Mouse (Mus musculus): ENCODE measurements around the gene Slc2a9. TPM values are rescaled to one million over a fixed set of nuclear protein-coding genes. Genes with fewer than 3 reads are reported as not detected.

Slc2a9 gene
- total RNA-seq (2021): 1 to 10 TPM; 1.3 to 2.1 TPM
- polyA plus RNA-seq (2012; rRNA removed): 2.3 and 2.8 TPM in 2 replicates
- long read RNA-seq: 0 reads

DNA sequence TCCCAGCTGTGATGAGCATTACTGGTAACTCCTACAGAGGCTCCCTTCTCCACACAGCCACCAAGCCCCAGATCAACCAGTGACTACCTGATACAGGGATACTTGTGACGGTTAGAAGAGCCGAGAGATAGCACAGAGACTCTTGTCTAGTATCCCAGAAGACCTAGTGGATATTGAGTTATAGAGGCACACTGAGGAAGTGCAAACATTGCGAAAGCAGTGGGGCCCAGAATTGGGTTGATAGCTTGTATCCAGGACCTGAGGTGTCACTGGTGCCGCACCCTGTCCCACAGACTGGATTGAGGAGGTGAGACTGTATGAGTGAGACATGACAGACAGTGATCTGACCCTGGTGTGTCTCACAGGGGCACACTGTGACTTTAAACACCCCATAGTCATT lies at the start of gene Slc2a9:
TSS of gene Slc2a9 (minus strand) at position 152 of the 400 bp plus-strand sequence.
- no peak for DNase-seq

DNA sequence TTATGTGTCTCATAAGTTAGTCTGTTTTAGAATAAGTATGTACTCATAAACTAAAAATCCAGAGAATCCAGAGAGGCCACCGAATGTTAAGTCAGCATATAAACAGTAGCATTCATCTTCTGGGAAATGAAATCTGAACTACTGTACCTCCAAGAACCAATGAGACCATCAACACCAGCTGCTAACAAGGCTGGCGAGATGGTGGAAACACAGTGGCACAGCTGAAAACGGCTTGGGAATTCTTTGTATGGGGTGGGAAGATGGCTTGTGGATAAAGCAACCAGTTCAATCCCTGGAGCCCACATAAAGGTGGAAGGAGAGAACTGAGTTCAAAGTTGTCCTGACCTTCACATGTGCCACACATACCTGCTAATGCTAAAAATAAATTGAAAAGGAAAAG lies 49.7 kb upstream of the Slc2a9 start:
- DNase-seq: no peak

DNA sequence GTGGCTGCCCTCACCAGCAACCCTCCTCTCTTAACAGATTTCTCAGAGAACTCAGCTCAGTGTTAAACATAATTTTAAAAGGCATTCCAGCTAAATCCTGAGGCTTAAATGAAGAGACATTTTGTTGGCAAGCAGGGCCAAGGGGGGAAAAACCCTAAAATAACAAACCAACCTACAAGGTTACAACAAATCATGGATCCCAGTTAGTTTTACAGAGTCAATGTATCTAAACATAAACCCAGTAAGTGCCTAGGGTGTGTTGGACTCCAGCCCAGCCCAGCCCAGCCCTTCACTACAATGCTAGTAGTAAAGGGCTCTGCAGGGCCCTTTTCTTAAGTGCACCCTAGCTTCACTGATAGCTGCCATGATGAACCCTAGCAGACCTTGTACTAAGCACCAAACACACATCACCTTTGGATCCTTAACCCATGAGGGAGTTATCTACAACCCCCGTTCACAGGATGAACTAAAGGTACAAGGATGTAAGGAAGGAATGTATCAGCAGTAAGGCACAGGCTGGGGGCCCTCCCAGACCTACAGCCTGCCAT lies 47.4 kb upstream of the Slc2a9 start:
- DNase-seq: no peak

DNA sequence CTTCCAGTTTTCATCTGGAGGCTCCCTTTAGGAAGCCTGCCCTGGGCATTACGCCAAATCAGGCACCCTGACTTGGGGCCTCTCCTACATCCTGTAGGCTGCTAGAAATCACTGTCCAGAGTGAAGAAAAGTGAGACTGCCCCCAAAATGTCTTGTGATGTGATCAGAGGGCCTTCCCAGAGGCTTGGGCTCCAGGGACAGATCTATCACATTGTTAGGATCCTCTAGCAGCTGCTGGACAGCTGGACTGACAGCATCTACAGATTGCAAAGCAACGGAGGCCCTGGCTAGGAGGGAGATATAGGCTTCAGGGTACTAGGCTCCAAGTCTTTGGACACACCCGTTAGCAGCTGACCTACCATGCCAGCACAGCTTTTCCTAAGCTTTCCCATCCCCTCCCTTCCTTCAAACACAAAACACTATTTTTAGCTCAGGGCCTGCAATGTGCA lies 46.5 kb upstream of the Slc2a9 start:
- DNase-seq: peak; percentile 16

DNA sequence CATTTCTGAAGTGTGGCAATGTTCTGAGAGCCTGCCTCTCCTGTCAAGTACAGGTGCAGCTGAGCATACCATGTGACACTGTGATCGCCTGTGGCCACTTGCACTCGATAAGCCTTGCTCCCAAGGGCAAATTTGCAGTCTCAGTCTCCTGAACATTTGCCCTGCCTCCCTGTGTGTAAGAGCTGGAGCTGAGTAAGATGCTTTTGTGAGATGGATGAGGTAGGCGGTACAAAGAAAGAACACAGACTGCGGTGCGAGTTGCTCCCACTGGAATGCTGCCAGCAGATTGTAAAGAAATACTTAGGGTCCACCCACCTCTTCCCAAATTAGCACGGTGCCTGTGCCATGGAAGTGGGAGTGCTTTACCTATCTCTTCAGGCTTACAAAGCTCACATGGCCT lies 44.4 kb upstream of the Slc2a9 start:
- no peak for DNase-seq

DNA sequence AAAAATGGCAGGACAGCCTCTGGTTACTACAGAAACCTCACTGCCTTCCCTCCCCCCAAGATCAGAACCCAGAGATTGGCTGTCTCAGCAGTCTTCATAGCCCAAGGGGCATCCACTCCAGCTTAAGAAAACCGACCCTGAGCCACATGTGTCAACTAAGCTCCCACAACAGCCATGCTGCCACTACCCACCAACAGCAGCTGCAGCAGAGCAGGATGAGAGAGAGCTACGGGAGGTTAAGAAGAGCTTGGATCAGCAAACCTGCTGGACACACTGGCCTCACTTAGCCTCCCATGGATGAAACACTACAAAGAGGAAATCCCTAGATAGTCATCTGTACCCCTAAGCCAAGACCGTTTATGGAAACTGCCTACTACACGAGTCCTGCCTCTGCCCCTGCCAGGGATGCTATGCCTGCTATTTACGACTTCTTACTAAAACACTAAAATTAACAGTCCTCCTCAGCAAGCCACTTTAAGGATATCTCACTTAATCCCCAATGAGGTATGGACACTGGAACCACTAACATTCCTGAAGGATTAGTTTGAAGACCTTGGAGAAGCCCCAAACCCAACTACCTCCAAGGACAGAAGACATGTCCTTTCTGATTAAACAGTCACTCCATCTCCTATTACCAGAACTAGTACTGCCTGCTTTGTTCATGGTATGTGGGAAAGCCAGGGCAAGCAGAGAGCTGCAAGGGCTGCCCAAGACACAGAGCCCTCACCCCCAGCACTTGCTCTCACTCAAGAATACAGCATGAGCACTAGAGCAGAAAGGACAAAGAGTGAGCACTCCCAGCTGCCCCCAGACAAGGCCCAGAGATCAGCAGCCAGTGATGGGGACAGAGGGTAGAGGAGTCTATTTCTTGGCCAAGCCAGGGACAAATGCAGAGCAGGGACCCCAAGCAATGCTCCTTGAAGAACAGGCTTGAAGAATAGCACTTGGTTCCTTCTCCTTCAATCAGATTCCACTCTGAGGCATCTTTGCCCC lies 41.8 kb upstream of the Slc2a9 start:
- no peak for DNase-seq

DNA sequence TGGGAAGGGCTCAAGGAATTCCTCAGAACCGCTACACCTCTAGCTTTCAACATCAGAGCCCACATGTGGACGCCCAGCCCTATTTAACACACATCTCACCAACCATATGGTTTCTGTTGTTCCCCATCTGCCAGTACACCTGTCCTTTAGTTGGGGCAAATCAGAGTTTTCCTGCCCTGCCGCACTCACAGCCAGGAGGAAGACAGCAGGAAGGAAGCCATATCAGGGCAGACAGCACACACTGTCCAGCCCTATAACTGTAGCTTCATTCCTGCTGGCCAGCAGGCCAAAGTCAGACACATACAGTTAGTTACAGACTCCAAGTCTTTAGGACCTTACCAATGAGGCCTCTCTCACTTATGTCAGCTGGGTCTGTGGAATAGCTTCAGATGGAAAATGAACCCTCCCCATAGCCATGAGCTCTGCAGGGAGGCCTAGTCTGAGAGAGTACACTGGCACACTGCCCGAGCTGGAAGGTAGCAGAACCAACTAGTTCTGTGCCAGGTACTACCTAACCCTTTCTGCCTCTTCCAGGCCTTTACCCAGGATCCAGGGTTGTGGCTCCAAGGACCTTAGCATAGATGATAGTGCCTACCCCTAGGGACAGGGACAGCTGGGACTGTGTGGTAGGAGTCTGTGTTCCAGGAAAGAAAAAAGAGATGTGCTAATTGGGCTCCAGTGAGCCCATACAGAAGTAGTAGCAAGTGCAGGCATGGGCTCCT lies 40.7 kb upstream of the Slc2a9 start:
- DNase-seq: peak; percentile 13

DNA sequence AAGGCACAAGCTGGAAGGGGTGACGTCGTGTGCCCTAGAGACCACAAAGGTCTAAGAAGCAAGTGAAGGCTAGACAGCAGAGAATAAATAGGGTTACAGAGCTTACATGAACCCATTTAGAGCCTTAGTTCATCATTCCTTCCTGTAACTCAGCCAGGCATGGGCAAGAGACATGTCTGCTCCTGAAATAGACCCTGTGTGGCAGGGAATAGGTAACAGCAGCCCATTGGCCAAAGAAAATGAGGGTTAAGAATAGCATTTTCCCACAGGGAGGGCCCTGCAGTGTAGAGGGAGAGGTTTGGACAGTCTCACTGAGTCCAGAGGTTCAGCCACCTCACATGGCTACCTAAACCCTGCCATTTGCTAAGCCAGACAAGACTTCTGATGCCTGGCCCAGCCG lies 38.8 kb upstream of the Slc2a9 start:
- DNase-seq: no peak

DNA sequence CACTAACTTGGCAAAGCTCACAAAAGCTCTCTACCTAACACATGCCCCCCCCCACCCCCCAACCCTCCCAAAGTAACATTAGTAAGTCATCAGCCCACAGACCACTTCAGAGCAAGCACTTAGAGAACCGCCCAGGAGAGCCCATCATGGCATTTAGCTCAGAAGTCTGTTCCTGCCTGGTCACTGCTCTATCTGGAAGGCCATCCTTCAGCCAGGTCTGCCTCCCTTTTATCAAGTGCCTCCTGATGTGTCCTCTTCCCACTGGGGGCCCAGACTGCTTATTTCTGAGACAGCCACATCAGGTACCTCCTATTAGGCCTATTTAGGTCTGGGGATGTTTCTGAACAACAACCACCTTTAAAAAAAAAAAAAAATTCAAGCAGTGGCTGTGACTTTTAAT lies 38.0 kb upstream of the Slc2a9 start:
- no peak for DNase-seq

DNA sequence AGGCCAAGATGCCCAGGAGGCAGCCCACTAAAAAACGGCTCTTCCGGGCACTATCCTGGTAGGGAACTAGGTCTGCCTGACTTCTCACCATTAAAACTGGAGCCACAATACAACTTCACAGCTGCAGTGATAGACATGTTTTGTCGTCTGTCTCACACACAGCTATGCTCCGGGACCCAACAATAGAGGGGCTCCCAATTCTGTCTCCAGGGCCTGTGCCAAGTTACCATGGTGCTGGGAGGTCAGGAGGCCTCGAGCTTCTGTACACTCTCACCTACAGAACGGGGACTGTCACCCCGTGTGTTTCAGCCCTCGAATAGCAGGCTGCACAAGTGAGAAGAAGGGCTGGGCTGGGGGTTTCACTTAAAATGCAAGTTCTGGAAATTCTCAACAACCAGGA lies 35.6 kb upstream of the Slc2a9 start:
- DNase-seq: no peak

DNA sequence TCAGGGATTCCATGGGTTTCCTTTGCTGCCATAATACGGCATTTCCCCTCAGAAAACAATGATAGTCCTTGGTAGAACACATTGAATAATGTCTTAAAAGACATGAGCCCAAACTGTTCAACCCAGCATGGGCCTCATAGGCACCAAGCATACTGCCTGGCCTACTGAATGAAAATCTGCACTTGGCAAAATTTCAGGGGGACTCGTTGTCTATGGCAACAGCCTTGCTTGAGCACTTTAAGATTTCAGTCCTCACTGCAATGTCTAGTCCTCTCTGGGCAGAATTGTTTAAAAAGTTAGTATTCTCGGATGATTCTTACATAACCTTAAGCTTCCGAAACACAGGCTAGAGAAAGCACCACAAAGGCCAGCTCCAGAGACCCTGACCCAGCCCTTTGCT lies 34.9 kb upstream of the Slc2a9 start:
- DNase-seq: no peak

DNA sequence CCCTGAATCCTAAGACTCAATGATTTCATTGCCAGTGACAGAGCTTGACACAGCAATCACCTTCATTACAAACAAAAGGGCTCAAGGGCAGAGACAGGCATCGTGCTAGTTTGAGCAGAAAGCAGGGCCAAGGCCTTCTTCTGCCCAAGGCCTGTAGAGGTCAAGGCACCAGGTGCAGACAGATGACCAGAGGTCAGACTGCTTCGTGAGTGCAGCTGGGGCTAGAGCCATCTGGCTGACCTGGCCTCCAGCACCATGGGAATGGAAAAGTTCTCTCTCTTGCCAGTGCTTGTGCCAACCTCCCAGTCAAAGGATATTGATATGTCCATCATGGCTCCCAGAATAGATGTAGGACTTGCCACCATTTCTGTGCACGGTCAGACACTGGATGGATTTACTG lies 33.9 kb upstream of the Slc2a9 start:
- DNase-seq: peak; percentile 27

DNA sequence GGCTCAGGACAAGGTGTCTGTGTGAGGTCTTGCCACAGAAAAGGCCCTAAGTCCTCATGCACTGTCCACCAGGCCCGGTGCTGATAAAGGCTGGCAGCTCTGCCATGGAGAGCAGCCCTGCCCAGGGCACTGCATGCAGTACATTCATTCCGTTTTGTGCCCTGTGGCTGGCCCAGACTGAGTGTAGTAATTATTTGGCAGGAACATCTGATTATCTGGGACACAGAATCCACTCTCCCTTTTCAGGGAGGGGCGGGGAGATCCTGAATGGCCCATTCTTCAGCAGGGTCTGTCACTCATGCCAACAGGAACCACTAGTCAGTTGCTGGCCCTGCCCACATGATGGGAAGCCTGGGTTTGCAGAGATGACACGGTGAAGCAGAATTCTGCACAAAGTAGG lies 29.1 kb upstream of the Slc2a9 start:
- DNase-seq: peak; percentile 17

DNA sequence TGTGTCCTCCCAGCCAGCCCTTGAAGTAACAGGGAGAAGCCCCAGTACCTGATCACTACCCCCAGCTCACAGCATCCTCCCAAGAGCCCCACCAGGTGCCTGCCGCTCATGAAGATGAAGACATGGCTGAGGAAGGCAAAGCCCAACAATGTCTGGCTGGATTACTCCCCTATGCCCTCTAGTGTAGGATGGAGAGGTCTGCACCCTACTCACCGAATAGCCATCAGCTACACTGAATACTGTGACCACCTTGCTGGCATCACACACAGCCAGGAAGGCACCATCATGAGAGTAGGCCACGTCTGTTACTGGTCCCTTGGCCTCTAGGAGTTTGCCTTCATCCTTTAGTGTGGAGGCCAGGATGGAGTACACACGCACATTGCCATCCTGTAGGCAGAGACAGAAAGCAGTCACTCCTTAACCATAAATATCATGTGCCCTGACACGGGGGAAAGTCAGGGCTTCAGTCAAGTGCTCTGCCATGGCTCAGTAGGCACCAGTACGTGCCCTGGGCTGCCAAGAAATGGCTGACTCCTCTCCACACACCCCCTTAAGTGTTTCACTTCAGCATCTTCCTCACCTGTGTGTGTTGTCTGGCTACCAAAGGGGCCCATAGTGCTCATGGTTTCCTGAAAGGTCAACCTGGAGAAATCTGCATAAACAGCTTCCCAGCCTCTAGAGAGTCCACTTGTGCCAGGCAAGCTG lies 26.9 kb upstream of the Slc2a9 start:
- DNase-seq: no peak

DNA sequence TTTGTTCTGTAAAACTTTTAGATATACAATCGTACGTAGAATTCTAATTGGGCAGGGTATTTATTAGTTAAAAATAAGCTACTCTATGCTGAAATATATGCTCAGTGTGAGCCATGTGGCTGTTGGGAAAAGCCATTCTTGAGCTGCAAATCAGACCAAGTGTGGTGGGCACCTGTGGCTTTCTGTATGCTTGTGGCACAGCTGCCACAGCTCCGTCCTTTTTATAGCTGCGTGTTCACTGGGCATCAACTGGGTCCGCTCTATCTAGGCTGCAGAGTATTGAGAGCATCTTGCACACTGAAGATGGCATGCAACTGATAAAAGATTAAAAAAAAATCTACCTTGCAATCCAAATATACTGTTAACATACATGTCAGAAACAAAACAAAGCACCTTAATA lies 20.0 kb upstream of the Slc2a9 start:
- no peak for DNase-seq

DNA sequence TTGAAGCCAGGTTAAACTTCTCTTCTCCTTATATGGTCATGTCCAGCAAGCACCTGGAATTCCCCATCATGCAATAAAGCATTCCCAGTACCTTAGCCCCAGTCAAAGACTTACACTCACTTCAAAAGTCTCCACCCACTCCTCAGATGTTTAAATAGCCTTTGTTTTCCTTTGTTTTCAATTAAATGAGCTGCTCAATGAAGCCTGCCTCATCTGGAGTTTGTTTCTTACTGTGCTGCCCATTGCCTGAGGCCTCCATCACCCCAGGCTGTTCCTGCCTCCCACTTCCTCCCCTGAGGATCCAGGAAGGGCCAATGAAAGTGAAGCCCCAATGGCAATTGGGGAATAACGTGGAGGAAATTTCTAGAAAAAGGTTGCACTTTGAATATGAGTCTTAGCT lies 17.9 kb upstream of the Slc2a9 start:
- no peak for DNase-seq

DNA sequence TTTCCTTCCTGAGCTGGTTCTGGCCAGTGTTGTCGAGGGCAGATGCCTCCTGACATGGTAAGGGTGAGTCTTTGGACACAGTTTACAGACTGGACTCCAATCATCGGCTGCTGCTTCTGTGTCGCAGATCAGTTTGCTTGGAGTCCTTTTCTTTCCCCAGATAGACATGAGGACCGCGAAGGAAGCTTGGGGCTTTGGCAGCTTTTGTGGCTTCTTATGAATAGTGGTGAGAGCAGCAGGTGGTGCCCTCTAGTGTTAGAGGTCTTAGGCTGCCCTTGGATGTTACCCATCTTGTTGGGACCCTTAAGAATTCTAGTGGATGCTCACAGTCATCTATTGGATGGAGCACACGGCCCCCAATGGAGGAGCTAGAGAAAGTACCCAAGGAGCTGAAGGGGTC lies 13.3 kb upstream of the Slc2a9 start:
- DNase-seq: no peak

DNA sequence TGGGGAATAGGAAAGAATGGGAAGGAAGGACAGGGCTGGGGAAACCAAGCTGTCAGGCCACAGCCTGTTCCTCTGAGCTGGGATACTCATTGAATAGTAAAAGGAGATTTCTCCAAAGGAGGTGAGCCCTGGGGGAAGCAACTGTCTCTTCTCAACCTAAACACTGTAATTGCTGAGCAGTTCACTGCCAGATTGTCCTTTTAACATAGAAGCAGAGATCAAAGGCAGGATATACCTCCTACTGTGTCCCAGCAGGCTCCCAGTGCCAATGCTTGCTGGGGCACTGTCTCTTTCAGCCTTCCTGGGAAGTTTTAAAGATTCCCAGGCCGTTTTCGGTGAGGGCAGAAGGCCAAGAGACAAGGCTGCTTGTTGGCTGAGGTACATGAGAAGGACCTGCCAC lies 10.0 kb upstream of the Slc2a9 start:
- no peak for DNase-seq

DNA sequence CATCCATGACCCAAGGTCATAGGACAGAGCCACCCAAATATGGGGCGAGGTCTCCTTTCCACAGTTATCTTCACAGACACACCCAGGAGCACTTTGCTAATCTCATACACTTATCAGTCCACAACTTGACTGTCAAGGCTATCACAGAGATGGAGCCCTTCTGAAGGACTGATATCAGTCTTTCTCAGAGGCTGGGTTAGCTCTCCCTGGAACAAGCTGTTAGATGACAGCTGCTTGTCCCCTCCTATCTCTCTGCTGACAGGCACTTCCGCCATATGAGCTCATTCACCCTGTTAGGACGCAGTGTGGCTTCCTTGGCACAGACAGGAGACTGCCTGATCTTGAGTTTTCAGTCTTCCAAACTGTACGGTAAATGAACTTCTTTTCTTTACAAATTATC lies 6.6 kb upstream of the Slc2a9 start:
- DNase-seq: no peak

DNA sequence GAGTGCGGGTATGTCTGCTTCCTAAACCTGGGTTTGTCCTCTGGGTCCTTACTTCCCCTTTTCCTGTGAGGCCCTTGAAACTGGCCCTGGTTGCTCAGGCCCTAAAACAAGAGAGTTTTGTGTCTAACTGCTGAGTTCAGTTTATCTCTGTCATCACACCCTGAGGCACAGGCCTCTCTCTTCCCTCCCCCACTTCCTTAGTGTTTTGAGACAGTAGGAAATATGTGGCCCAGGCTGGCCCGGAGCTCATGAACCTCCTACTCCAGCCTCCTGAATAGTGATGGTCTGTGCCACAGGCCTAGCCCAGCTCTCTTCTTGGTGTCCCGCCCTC lies 2.5 kb upstream of the Slc2a9 start:
- DNase-seq: no peak

DNA sequence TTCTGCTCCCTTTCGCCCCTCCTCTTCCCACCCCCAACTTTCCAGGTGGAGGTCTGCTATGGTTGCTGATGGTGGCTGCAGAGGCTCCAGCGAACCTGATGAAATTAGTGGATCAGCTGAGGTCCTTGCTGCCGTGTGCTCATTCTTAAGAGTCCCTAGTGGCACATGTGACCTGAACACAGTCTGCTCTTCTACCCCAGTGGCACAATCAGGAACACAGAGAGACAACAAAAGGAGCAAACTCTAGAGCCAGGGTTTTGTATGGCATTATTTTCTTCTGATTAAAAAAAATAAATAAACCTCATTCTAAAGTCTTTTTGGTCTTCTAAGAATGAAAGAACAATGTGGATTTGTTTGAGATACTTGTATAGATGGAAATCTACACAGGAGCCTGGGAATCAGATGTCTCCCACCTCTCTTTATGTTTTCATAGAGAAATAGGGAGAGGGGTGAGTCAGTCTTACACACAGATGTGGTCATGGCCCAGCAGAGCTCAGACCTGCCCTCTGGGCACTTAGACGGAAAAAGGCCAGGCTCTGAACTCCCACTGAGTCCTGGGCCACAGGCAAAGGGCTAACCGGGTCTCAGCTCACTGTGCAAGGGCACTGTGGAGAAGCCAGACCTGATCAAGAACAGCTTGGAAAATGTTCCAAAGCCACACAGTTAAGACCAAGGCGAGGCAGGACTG lies 1.9 kb upstream of the Slc2a9 start:
- DNase-seq: no peak

DNA sequence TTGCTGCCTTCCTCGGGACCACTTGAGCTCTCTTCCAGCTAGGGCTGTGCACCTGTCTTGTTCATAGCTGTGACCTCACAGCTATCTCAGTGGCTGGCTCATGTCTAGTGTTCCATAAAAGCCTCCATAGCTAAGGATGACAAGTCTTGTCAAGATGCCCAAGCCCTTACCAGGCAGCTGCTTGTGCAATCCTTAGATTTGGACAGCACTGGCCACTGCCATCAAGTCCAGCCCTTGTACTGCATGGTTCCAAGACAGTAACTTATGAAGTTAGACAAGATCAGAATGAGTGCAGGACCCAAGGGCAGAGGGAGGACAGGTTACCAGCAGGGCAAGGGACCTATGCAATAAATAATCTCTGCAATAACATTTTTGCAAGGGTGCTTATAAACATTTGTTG lies 1.2 kb upstream of the Slc2a9 start:
- peak; percentile 43 for DNase-seq

Measured in adrenal gland, adult 2 months (tissue).